Mouse (Mus musculus): ENCODE data around the gene Lrrc75b.

DNA sequence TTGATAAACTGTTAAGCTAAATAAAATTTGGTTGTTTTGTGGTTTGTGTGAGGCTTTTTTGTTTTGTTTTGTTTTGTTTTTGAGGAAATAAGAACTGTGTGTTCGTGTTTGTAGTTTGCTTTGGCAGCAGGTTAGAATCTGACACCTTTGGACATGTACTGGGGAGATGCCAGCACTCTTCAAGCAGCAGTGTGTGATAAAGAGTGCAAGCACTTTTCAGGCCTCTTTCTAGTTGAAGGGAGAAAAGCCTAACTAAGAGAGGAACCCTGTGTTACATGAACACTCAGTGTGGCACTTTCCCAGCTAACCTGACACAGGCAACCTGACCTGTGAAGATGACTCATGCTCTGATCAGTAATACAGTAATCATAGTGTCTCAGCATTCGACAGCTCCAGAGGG, 24.7 kb downstream of the Lrrc75b start:
- no peak for TF ChIP-seq JUND (IDR thresholded peaks at IDR 0.05; ENCODE audit: low read depth, low read length)
- no peak for TF ChIP-seq CTCF (IDR thresholded peaks at IDR 0.05 in 2 of 3, conservative IDR thresholded peaks at IDR 0.05 in 1 of 3; ENCODE audit: control insufficient read depth in 1 of 3, insufficient read depth in 1 of 3, low read depth in 2 of 3, low read length in 3 of 3, poor library complexity in 1 of 3, severe bottlenecking in 1 of 3)
- TF ChIP-seq NRF1 (IDR thresholded peaks at IDR 0.05; ENCODE audit: insufficient read depth, low read depth, low read length, poor library complexity, severe bottlenecking): no peak
- no peak for TF ChIP-seq POLR2A (IDR thresholded peaks at IDR 0.05; ENCODE audit: control insufficient read depth in 1 of 2, insufficient read depth in 1 of 2, low read depth in 1 of 2, low read length in 2 of 2, poor library complexity in 1 of 2)
- TF ChIP-seq MAZ (IDR thresholded peaks at IDR 0.05; ENCODE audit: low read depth, low read length): no peak
- TF ChIP-seq GATA1 (IDR thresholded peaks at IDR 0.05; ENCODE audit: low read depth, low read length): no peak
- no peak for TF ChIP-seq MEF2A (IDR thresholded peaks at IDR 0.05; ENCODE audit: extremely low read depth, insufficient replicate concordance, low read depth, low read length, poor library complexity, severe bottlenecking)
- TF ChIP-seq NELFE (IDR thresholded peaks at IDR 0.05; ENCODE audit: low read depth, low read length): no peak
- TF ChIP-seq RAD21 (IDR thresholded peaks at IDR 0.05; ENCODE audit: low read depth, low read length): no peak
- TF ChIP-seq BHLHE40 (IDR thresholded peaks at IDR 0.05; ENCODE audit: borderline replicate concordance, low read depth, low read length): no peak
- TF ChIP-seq MAFK (IDR thresholded peaks at IDR 0.05; ENCODE audit: borderline replicate concordance, low read depth, low read length): no peak
- no peak for TF ChIP-seq USF2 (IDR thresholded peaks at IDR 0.05; ENCODE audit: borderline replicate concordance in 1 of 2, insufficient read depth in 1 of 2, low read depth in 1 of 2, low read length in 2 of 2)
